Mouse (Mus musculus): ENCODE results near the gene Arhgap5.

GRCm38 (mm10) chr12:52502161-52502560 is 1.6 kb upstream of the Arhgap5 start:
- TF ChIP-seq POLR2A (IDR thresholded peaks at IDR 0.05; ENCODE audit: control insufficient read depth, low read depth, low read length) (no peak), CTCF (IDR thresholded peaks at IDR 0.05; ENCODE audit: control insufficient read depth, insufficient read depth, insufficient replicate concordance, low read depth, low read length) (no peak)

Measured in testis, adult 2 months (tissue).